Mouse (Mus musculus): ENCODE measurements at regions not wholly inside any gene's neighbourhood (a gene's known extent, or its start where the extent isn't known, plus 50 kb on each side); places are given as distances from the start of the nearest gene placed in this dataset.

- CTCF ChIA-PET: no interaction called here
- no peak for TF ChIP-seq CTCF (IDR thresholded peaks at IDR 0.05)
- in situ Hi-C loops (cut with MboI; ENCODE audit: low pct_unique_long_range_greater_than_20kb): no loop called here
- no peak for ATAC-seq
- DNase-seq (ENCODE audit: low read depth, low spot score): no peak
- H3K27me3 ChIP-seq: peaks cover 6% of the 10 kb centered on the region
- POLR2A ChIA-PET: interaction anchor here (0.6 kb wide), 1 partner anchor 48 kb away, joined by 3 read pairs; no protein-coding TSS in a partner anchor
These were observed 793.5 kb downstream of the Rps29 start for GRCm38 (mm10) chr12:68365404-68366059.

- DNase-seq (ENCODE audit: low read depth, low spot score) (no peak), ATAC-seq (no peak)
- CTCF ChIA-PET: no interaction called here
- TF ChIP-seq CTCF (IDR thresholded peaks at IDR 0.05): no peak
- in situ Hi-C loops (cut with MboI; ENCODE audit: low pct_unique_long_range_greater_than_20kb): no loop called here
- H3K27me3 ChIP-seq: no peaks in the 10 kb centered on the region
- POLR2A ChIA-PET: no interaction called here
These were observed 795.8 kb downstream of the Rps29 start for GRCm38 (mm10) chr12:68363196-68363595.

- DNase-seq (ENCODE audit: low read depth, low spot score) (no peak), ATAC-seq (no peak)
- CTCF ChIA-PET: no interaction called here
- in situ Hi-C loops (cut with MboI; ENCODE audit: low pct_unique_long_range_greater_than_20kb): no loop called here
- no peak for TF ChIP-seq CTCF (IDR thresholded peaks at IDR 0.05)
- POLR2A ChIA-PET: no interaction called here
- no peaks in the 10 kb centered on the region for H3K27me3 ChIP-seq
These were observed 812.4 kb downstream of the Rps29 start for GRCm38 (mm10) chr12:68346517-68347099.

- H3K27me3 ChIP-seq: peaks cover 3% of the 10 kb centered on the region
- no peak for DNase-seq (ENCODE audit: low read depth, low spot score)
- ChIA-PET POLR2A (no interaction called here), CTCF (no interaction called here)
- no peak for TF ChIP-seq CTCF (IDR thresholded peaks at IDR 0.05)
- no peak for ATAC-seq
- in situ Hi-C loops (cut with MboI; ENCODE audit: low pct_unique_long_range_greater_than_20kb): no loop called here
These were observed 825.2 kb downstream of the Rps29 start for GRCm38 (mm10) chr12:68333796-68334195.

GRCm38 (mm10) chr12:68333366-68333765 is 825.6 kb downstream of the Rps29 start:
- H3K27me3 ChIP-seq: peaks cover 3% of the 10 kb centered on the region
- DNase-seq (ENCODE audit: low read depth, low spot score) (no peak), ATAC-seq (no peak)
- in situ Hi-C loops (cut with MboI; ENCODE audit: low pct_unique_long_range_greater_than_20kb): no loop called here
- no peak for TF ChIP-seq CTCF (IDR thresholded peaks at IDR 0.05)
- POLR2A ChIA-PET: no interaction called here
- CTCF ChIA-PET: interaction anchor here (0.9 kb wide), 1 partner anchor 10 kb away, joined by 3 read pairs; no protein-coding TSS in a partner anchor

- ChIA-PET CTCF (interaction anchor here (0.9 kb wide), 1 partner anchor 10 kb away, joined by 3 read pairs; no protein-coding TSS in a partner anchor), POLR2A (no interaction called here)
- no peak for TF ChIP-seq CTCF (IDR thresholded peaks at IDR 0.05)
- DNase-seq (ENCODE audit: low read depth, low spot score) (no peak), ATAC-seq (no peak)
- H3K27me3 ChIP-seq: peaks cover 3% of the 10 kb centered on the region
- in situ Hi-C loops (cut with MboI; ENCODE audit: low pct_unique_long_range_greater_than_20kb): no loop called here
These were observed 826.5 kb downstream of the Rps29 start for GRCm38 (mm10) chr12:68332480-68332879.
